Comparison of ENCODE assay signal across 9 mouse cellular contexts in the genomic region with DNA sequence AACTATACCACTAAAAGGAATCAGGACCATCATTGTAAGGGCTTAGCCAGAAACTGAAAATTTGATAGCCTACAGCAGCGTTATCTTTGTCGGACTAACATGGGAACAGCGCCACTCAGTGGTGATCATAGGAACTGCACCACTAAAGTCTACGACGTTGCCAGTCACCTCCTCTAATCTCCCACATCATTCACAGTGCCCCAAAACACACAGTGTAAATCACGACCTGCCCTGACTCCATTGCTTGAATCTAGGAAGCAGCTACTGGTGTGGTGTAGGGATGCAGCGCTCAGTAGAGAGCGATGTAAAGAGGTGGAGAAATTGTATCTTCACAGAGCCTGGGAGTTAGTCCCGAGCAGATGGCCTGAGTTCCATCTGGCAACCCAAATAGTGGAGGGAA. TPM values are rescaled to one million over a fixed set of nuclear protein-coding genes. Genes with fewer than 3 reads are reported as not detected.
DNase-seq lines count a peak whose midpoint lies in the region; ATAC-seq and TF ChIP-seq lines count a peak whose summit lies in the region.
"Had no signal": no experiment of that assay in that cellular context is flagged by ENCODE, and none has a peak within 500 bp of the region (broad histone marks: within the 10 kb centered on the region; RNA-seq: fewer than 3 reads in every experiment).

No protein-coding gene starts in this region.

- ATAC-seq in erythroblast, adult 5-6 weeks (replicated peaks; ENCODE audit: low FRiP score, poor library complexity, severe bottlenecking): peak; percentile 61; the same call in 1 of the 2 replicates
- peak; percentile 18 for ATAC-seq in lung, embryonic 14.5 days (ENCODE audit: insufficient read depth)

- DNase-seq in CD4-positive, CD25-positive, alpha-beta regulatory T cell, adult 2 months (ENCODE audit: low read depth, low spot score): peak; percentile 89
- peak; percentile 85 for DNase-seq in heart, postnatal 4 days
- peak; percentile 78 to 93 for DNase-seq in layer of hippocampus, adult 18-20 months (ENCODE audit: low spot score in 2 of 2)
- DNase-seq in lung, embryonic 14.5 days: peak; percentile 91
- DNase-seq in ovary, postnatal 10 days (ENCODE audit: low spot score): peak; percentile 66
- DNase-seq in thymus, adult 2 months: peak; percentile 77

- no peak overlapping the region for H3K4me3 ChIP-seq in bone marrow, adult 2 months (replicated peaks; ENCODE audit: control insufficient read depth, low read depth, low read length)
- H3K4me3 ChIP-seq in lung, embryonic 14.5 days (ENCODE audit: low read depth, low read length): no peak overlapping the region
- no peak overlapping the region for H3K4me3 ChIP-seq in thymus, adult 2 months (ENCODE audit: control insufficient read depth, insufficient read depth, low read length)
- H3K4me3 ChIP-seq: erythroblast, embryonic 14.5 days had no signal

- no peak overlapping the region for H3K9ac ChIP-seq in lung, embryonic 14.5 days

- no peak overlapping the region for H3K27ac ChIP-seq in bone marrow, adult 2 months (ENCODE audit: control insufficient read depth, insufficient read depth, low read depth, low read length, poor library complexity)
- H3K27ac ChIP-seq in lung, embryonic 14.5 days (ENCODE audit: low read depth): no peak overlapping the region
- no peak overlapping the region for H3K27ac ChIP-seq in thymus, adult 2 months (ENCODE audit: control insufficient read depth, insufficient read depth, low read length)

- TF ChIP-seq CTCF in bone marrow, adult 2 months (IDR thresholded peaks at IDR 0.05; ENCODE audit: control insufficient read depth, insufficient read depth, low read length): peak; percentile 72
- TF ChIP-seq CTCF in lung, embryonic 14.5 days (IDR thresholded peaks at IDR 0.05; ENCODE audit: low read depth): peak; percentile 95
- TF ChIP-seq CTCF in thymus, adult 2 months (IDR thresholded peaks at IDR 0.05; ENCODE audit: borderline replicate concordance, control insufficient read depth, extremely low read depth, insufficient read depth, low read length, poor library complexity): no peak

- no peak for TF ChIP-seq POLR2A in bone marrow, adult 2 months (IDR thresholded peaks at IDR 0.05; ENCODE audit: borderline replicate concordance, control insufficient read depth, low read depth, low read length)
- TF ChIP-seq POLR2A in thymus, adult 2 months (IDR thresholded peaks at IDR 0.05; ENCODE audit: control insufficient read depth, extremely low read depth, insufficient read depth, low read length, poor library complexity): no peak

- no peaks in the 10 kb centered on the region for H3K9me3 ChIP-seq in lung, embryonic 14.5 days (ENCODE audit: low read depth, low read length)

- no peaks in the 10 kb centered on the region; the same call in 1 of the 2 replicates for H3K27me3 ChIP-seq in lung, embryonic 14.5 days (ENCODE audit: insufficient read depth, low read length)
- no peaks in the 10 kb centered on the region for H3K27me3 ChIP-seq in thymus, adult 2 months (ENCODE audit: control insufficient read depth, insufficient read depth, low read length)

- H3K36me3 ChIP-seq in lung, embryonic 14.5 days (ENCODE audit: insufficient read depth): no peaks in the 10 kb centered on the region
- no peaks in the 10 kb centered on the region for H3K36me3 ChIP-seq in thymus, adult 2 months (ENCODE audit: control insufficient read depth, insufficient read depth, low read length)

- no peaks in the 10 kb centered on the region for H3K4me1 ChIP-seq in bone marrow, adult 2 months (ENCODE audit: control insufficient read depth, insufficient read depth, low read length)
- peaks cover 4% of the 10 kb centered on the region; the same call in 1 of the 2 replicates for H3K4me1 ChIP-seq in lung, embryonic 14.5 days (ENCODE audit: insufficient read depth)
- peaks cover 31% of the 10 kb centered on the region for H3K4me1 ChIP-seq in thymus, adult 2 months (replicated peaks; ENCODE audit: control insufficient read depth, insufficient read depth, low read length)

- WGBS in bone marrow, adult 2 months: 15% methylated on average over 9 of the region's 9 CpGs
- WGBS in lung, embryonic 14.5 days: 10% methylated on average over 9 of the region's 9 CpGs
- 16% methylated on average over 9 of the region's 9 CpGs for WGBS in thymus, adult 2 months

- no peak overlapping the region for H3K4me2 ChIP-seq in lung, embryonic 14.5 days

RNA-seq across cellular contexts. Expression of a gene that starts 5.5 kb away (rescaled TPM):
- polyA plus RNA-seq in bone marrow, adult 2 months (2011; ENCODE audit: insufficient read depth, insufficient read length, low replicate concordance, missing spikeins): 3.8 and 27.7 TPM in 2 replicates
- total RNA-seq in erythroblast, adult 5-6 weeks (2015; ENCODE audit: low replicate concordance): 10.9 and 14.6 TPM in 2 replicates
- 0.56 and 1.7 TPM in 2 replicates for total RNA-seq in erythroblast, adult 5-6 weeks (2017; ENCODE audit: low replicate concordance)
- total RNA-seq in heart, postnatal 4 days (2021): 10 to 100 TPM; 20.5 to 22.6 TPM
- total RNA-seq in layer of hippocampus, adult 18-20 months (2021): 10 to 100 TPM; 24.8 to 28.1 TPM
- polyA plus RNA-seq in lung, embryonic 14.5 days (2014; fragmentation: Nextera tagmentation; extraction: Ambion mirVana): 27.9 and 29.1 TPM in 2 replicates
- 58.2 and 71.8 TPM in 2 replicates for polyA plus RNA-seq in thymus, adult 2 months (2012; rRNA removed)

RNA-seq across cellular contexts. Expression of a gene that starts 46.1 kb away (rescaled TPM):
- not detected in 2 replicates for polyA plus RNA-seq in bone marrow, adult 2 months (2011; ENCODE audit: insufficient read depth, insufficient read length, low replicate concordance, missing spikeins)
- not detected in 2 replicates for total RNA-seq in erythroblast, adult 5-6 weeks (2015; ENCODE audit: low replicate concordance)
- total RNA-seq in erythroblast, adult 5-6 weeks (2017; ENCODE audit: low replicate concordance): not detected in 2 replicates
- not detected for total RNA-seq in heart, postnatal 4 days (2021)
- not detected for total RNA-seq in layer of hippocampus, adult 18-20 months (2021)
- polyA plus RNA-seq in lung, embryonic 14.5 days (2014; fragmentation: Nextera tagmentation; extraction: Ambion mirVana): not detected in 2 replicates
- not detected in 2 replicates for polyA plus RNA-seq in thymus, adult 2 months (2012; rRNA removed)
- polyA plus RNA-seq: erythroblast, embryonic 14.5 days had no signal
